Mouse (Mus musculus) liver, postnatal 0 days (tissue): ENCODE measurements around the gene Adamts8. TPM values are rescaled to one million over a fixed set of nuclear protein-coding genes. Genes with fewer than 3 reads are reported as not detected.

Experiments
- ATAC-seq: fragments of 200-750 bp; cut with Nextera tagmentation; 2 replicates; pipeline ENCODE4 v1.8.0; 2017; ENCODE audit warnings: mild to moderate bottlenecking, moderate library complexity
- DNase-seq: peaks from one replicate; pipeline ENCODE4 v3.0.0-alpha.2; 2016
- H3K27ac ChIP-seq: fragments of 300-500 bp; sonication (generic); 2 replicates; pipeline ENCODE4 v1.5.1; 2014; ENCODE audit warnings: antibody characterized with exemption, moderate library complexity, mild to moderate bottlenecking, low read depth
- H3K27me3 ChIP-seq: fragments of 300-500 bp; sonication (generic); 2 replicates; pipeline ENCODE4 v1.6.1; 2014; ENCODE audit warnings: low read length, control low read depth, mixed read lengths; ENCODE audit not compliant: insufficient read depth
- H3K36me3 ChIP-seq: fragments of 300-500 bp; sonication (generic); replicated peaks from 2 replicates; pipeline ENCODE4 v1.6.1; 2014; ENCODE audit warnings: mild to moderate bottlenecking, control low read depth, low read length, moderate library complexity, mixed read lengths; ENCODE audit not compliant: insufficient read depth
- H3K4me1 ChIP-seq: fragments of 300-500 bp; sonication (generic); 2 replicates; pipeline ENCODE4 v1.6.1; 2014; ENCODE audit warnings: antibody characterized with exemption, mild to moderate bottlenecking, control low read depth; ENCODE audit not compliant: insufficient read depth
- H3K4me2 ChIP-seq: fragments of 300-500 bp; sonication (generic); 2 replicates; pipeline ENCODE4 v1.6.1; 2014; ENCODE audit warnings: low read depth, mild to moderate bottlenecking, low read length, moderate library complexity, mixed read lengths
- H3K4me3 ChIP-seq: fragments of 300-500 bp; sonication (generic); 2 replicates; pipeline ENCODE4 v1.5.1; 2014; ENCODE audit warnings: low read depth, low read length
- H3K9ac ChIP-seq: fragments of 300-500 bp; sonication (generic); replicated peaks from 2 replicates; pipeline ENCODE4 v1.6.1; 2014; ENCODE audit warnings: mild to moderate bottlenecking, moderate library complexity
- H3K9me3 ChIP-seq: fragments of 300-500 bp; sonication (generic); 2 replicates; pipeline ENCODE4 v1.6.1; 2016; ENCODE audit warnings: mild to moderate bottlenecking, control low read depth, low read length, mixed read lengths
- CTCF ChIP-seq: sonication (generic); IDR thresholded peaks from 2 replicates; pipeline ENCODE4 v1.5.1; 2016; ENCODE audit warnings: antibody characterized with exemption, low read depth
- EP300 ChIP-seq: IDR thresholded peaks from 2 replicates; pipeline ENCODE4 v1.6.1; 2016; ENCODE audit warnings: antibody characterized with exemption, low read depth, mild to moderate bottlenecking
- whole genome bisulfite sequencing: fragments of 180-500 bp; shearing (Covaris S2); extraction: QIAGEN DNeasy Blood & Tissue Kit; methylation state at CpG from one replicate; pipeline ENCODE4 v1.1.7; 2014; ENCODE audit not compliant: insufficient replicate concordance; 5-methylcytosine and 5-hydroxymethylcytosine counted together
- polyA plus RNA-seq: library from polyadenylated mRNA; unstranded; fragments of >200 nt; fragmentation: Nextera tagmentation; extraction: Ambion mirVana; gene quantifications from 2 replicates; pipeline ENCODE4 v1.2.1, GENCODE M21; 2015

The Adamts8 gene
- polyA plus RNA-seq, 1 experiment from 2014 or later: 0.05 TPM

DNA sequence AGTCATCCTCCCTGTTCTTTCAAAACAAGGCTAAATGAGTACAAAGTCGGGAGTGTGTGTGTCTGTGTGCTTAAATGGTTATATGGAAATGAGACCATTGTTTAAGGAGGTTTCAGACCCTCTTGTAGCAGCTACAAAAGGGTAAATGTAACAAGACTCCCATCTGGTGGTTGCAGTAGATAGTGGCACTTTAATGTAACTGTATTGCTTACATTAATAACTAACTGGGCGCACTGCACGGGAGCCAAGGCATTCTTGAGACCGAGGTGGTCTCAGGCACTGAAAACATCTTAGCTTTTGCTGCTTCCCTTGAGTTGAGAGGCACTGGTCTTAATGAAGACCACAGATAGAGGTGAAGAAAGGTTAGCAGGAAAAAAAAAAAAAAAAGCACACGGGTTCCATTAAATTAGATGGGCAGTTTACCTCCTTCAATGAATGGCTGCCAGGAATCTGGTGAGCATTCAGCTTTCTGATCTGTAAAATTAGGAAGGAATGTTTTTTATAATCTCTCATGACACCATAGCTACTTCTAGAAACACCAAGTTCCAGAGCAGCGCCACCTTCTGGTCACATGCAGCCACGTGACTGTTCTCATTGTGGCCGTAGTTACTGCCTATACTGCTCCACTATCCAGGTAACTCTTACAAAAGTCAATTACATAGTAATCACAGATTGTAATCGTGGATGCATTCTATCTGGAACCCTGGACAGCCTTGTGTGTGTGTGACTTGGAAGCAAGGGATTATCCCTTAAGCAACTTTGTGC lies 5.5 kb upstream of the Adamts8 start:
- H3K9ac ChIP-seq: no peak overlapping the region
- WGBS: 27% methylated on average over 9 of the region's 9 CpGs
- H3K9me3 ChIP-seq: no peaks in the 10 kb centered on the region
- H3K27me3 ChIP-seq: peaks cover 19% of the 10 kb centered on the region
- no peaks in the 10 kb centered on the region for H3K36me3 ChIP-seq
- no peak overlapping the region for H3K4me3 ChIP-seq
- H3K4me2 ChIP-seq: no peak overlapping the region
- TF ChIP-seq CTCF: peak; percentile 64
- TF ChIP-seq EP300: no peak
- H3K4me1 ChIP-seq: no peaks in the 10 kb centered on the region
- H3K27ac ChIP-seq: no peak overlapping the region
- peak; percentile 55 for DNase-seq
- no peak for ATAC-seq

DNA sequence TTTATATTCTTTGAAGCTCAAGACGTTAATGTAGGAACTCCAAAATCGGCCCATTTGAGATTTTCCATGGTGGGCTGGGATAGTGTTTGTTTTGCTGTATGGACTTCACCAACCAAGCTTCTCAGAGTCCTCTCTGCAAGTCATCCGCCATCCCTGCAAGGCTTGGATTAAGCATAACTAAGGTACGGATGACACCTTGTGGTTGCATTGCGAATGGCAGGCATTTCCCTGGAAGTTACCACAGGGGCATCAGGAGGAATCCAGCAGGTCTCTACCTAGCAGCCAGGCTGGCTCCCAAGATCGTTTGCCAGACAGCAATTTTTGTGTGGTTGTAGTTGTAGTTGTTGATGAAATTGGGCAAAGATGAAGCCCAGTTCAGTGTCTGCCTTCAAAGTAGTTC lies 2.0 kb upstream of the Adamts8 start:
- WGBS: 6% methylated on average over 6 of the region's 6 CpGs
- Histone ChIP-seq H3K4me3 (no peak overlapping the region), H3K27me3 (peaks cover 50% of the 10 kb centered on the region), H3K36me3 (no peaks in the 10 kb centered on the region), H3K4me1 (peaks cover 2% of the 10 kb centered on the region; the same call in 1 of the 2 replicates), H3K27ac (no peak overlapping the region), H3K9ac (no peak overlapping the region), H3K9me3 (no peaks in the 10 kb centered on the region), H3K4me2 (no peak overlapping the region)
- ATAC-seq (no peak), DNase-seq (peak; percentile 81)
- TF ChIP-seq CTCF (peak; percentile 93), EP300 (no peak)

DNA sequence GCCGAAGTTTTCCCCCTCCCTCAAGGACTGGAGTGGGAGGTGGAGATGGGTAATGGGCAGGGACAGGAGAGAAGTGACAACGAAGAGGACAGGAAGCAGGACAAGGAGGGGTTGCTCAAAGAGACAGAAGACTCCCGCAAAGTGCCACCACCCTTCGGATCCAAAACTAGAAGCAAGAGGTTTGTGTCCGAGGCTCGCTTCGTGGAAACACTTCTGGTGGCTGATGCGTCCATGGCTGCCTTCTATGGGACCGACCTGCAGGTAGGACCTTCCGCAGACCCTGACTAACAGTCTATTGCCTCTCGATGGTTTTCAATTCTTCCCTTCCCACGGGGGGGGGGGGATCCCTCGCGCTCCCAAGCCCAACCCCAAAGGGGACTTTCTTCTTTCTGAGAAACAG lies 979 bp downstream of the Adamts8 start:
- Histone ChIP-seq H3K4me3 (peak overlapping the region; percentile 47), H3K36me3 (no peaks in the 10 kb centered on the region), H3K27ac (no peak overlapping the region), H3K4me1 (peaks cover 2% of the 10 kb centered on the region; the same call in 1 of the 2 replicates), H3K27me3 (peaks cover 50% of the 10 kb centered on the region), H3K4me2 (peak overlapping the region; percentile 65; the same call in 1 of the 2 replicates), H3K9me3 (no peaks in the 10 kb centered on the region), H3K9ac (no peak overlapping the region)
- no peak for ATAC-seq
- WGBS: 3% methylated on average over 14 of the region's 14 CpGs
- no peak for DNase-seq
- no peak for TF ChIP-seq EP300
- TF ChIP-seq CTCF: no peak

DNA sequence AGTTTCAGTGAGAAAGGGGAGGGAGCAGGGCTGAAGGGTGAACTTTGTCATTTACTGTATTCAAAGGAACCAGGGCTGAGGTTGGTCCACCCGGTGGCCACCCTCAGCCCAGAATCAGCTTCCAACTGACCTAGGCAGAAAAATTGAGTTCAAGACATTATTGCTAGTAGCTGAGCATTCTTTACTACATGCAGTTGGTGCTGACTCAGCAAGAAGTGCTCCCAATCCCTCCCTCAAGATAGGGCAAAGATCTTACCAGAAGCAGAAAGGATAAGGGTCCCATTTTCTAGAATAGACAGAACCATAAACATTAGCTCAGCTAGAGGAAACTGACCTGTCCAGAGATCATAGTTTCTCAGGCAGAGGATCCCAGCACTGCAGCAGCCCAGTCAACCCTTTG lies 1.9 kb downstream of the Adamts8 start:
- Histone ChIP-seq H3K4me1 (peaks cover 2% of the 10 kb centered on the region; the same call in 1 of the 2 replicates), H3K27ac (no peak overlapping the region), H3K27me3 (peaks cover 48% of the 10 kb centered on the region), H3K9me3 (no peaks in the 10 kb centered on the region), H3K4me3 (no peak overlapping the region), H3K9ac (no peak overlapping the region), H3K4me2 (no peak overlapping the region), H3K36me3 (no peaks in the 10 kb centered on the region)
- DNase-seq (no peak), ATAC-seq (no peak)
- 16% methylated on average over 1 of the region's 1 CpGs for WGBS
- TF ChIP-seq CTCF (no peak), EP300 (no peak)

DNA sequence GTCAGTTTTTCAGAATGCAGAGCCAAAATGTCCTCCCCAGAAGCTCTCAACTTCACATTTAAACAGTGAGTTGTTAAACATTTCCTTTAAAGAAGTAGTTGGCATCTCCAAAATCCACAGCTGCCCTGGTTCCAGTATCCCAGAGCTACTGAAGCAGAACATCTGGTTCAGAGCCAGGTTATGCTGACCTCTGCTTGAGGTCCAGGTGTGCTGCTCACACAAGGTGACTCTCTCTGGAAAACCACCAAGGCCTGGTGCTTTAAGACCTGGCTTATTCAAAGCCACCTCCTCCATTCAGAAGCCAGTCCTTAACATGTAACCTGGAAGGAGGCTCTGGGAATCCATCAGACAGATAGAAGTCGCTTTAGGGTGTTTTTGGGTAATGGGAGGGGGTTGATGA lies 2.9 kb downstream of the Adamts8 start:
- Histone ChIP-seq H3K27ac (no peak overlapping the region), H3K27me3 (peaks cover 46% of the 10 kb centered on the region), H3K4me1 (peaks cover 2% of the 10 kb centered on the region; the same call in 1 of the 2 replicates), H3K9ac (no peak overlapping the region), H3K4me2 (no peak overlapping the region), H3K36me3 (no peaks in the 10 kb centered on the region), H3K4me3 (no peak overlapping the region), H3K9me3 (no peaks in the 10 kb centered on the region)
- WGBS: 38% methylated on average over 1 of the region's 1 CpGs
- TF ChIP-seq CTCF: no peak
- no peak for TF ChIP-seq EP300
- ATAC-seq: no peak
- DNase-seq: no peak

DNA sequence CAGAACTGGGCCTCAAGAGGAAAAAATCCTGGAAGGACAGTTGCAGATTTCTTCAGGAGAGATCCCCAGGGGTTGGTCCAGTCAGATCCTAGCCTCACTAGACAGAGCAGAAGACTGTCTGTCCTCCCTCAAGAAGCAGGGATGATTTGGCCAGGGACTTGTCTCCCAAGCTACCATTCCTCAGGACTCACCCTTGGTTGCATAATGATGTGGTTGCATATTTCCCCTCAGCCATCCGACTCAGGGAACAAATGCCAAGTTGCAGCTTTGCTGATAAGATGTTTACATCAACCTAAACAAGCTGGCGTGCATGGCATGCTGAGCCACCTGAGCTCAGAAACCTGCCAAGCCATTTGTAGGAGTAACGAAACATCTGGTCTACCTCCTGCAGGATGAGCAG lies 7.1 kb downstream of the Adamts8 start:
- no peak overlapping the region for H3K9ac ChIP-seq
- H3K27me3 ChIP-seq: peaks cover 5% of the 10 kb centered on the region
- no peak for ATAC-seq
- DNase-seq: no peak
- no peak for TF ChIP-seq EP300
- no peak for TF ChIP-seq CTCF
- 64% methylated on average over 3 of the region's 3 CpGs for WGBS
- no peaks in the 10 kb centered on the region for H3K9me3 ChIP-seq
- no peaks in the 10 kb centered on the region for H3K36me3 ChIP-seq
- H3K4me1 ChIP-seq: no peaks in the 10 kb centered on the region
- H3K27ac ChIP-seq: no peak overlapping the region
- no peak overlapping the region for H3K4me2 ChIP-seq
- H3K4me3 ChIP-seq: no peak overlapping the region
